Mouse (Mus musculus): ENCODE data around the gene Vkorc1l1.
A peak's percentile ranks its signal among the peaks of the same experiment; 100 is the strongest.

The Vkorc1l1 gene

DNA sequence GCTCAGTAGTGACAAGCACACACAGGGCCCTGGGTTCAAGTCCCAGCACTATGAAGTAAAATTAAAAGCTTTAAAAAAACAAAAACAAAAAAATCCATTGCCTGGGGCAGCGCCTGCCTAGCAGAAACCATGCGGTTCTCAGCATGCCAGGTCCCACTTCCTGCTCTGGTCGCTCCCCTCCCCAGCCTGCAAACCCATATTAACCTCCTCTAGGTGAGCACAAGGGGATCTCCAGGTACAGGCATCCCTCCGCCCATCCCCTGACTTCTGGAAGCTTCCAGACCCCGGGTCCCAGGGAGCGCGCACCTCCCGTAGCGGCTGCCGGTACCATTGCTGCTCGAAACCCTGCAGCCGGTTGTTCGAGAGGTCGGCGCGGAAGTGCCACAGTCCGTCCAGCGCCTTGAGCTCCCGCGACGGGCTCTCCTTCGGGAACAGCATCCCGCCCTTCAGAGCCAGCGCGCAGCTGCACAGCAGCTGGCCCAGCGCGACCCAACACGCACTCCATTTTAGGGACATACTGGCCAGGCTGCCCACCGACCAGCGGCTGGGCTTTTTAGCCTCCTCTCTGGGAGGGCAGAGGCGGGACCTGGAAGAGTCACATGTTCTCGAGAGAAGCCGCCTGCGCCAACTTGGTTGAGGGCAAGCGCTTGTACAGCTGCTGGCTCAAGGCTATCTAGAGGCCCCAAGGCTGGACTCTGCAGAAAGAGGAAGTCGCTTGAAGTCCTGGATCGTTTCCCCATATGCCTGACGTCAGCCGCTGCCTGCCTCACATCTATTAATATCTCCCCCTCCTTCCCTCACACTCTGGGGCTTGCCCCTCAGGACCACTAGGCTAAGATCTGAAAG is 60.8 kb downstream of the Vkorc1l1 start, which contains the start of gene Gusb:
Gene Gusb, minus strand, starts transcription at position 749 of the 846 bp plus-strand sequence.
- peak; percentile 84 to 92 for DNase-seq

DNA sequence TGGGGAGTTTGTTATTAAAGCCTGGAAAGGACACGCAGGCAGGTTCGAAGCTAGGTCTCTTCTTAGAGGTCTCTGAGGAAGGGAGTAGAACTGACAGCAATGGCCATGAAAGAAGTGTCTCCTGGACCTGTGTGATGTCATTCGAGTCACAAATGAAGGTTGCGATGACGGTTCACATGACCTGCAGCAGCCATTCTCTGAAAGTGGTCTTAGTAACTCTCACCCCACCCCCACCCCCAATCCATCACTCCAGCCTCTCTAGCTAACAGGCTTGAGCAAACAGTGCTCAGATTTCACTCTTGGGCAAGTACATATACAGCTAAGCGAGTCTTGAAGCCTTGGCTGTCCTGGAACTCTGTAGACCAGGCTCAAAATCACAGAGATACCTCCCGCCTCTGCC is 61.5 kb downstream of the Vkorc1l1 start:
- DNase-seq, result no peak

DNA sequence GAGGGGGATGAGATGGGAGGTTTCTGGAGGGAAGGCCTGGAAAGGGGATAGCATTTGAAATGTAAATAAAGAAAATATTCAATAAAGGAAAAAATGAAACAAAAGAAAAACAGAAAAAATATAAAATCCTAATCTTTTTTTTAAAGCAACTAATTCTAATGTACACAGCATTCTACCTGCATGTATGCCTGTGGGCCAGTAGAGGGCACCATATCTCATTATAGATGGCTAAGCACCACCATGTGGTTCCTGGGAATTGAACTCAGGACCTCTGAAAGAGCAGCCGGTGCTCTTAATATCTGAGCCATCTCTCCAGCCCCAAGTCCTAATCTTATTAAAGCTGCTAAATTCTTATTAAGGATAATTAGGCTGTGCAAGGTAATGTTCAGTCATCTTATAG is 65.6 kb downstream of the Vkorc1l1 start:
- no peak for DNase-seq

DNA sequence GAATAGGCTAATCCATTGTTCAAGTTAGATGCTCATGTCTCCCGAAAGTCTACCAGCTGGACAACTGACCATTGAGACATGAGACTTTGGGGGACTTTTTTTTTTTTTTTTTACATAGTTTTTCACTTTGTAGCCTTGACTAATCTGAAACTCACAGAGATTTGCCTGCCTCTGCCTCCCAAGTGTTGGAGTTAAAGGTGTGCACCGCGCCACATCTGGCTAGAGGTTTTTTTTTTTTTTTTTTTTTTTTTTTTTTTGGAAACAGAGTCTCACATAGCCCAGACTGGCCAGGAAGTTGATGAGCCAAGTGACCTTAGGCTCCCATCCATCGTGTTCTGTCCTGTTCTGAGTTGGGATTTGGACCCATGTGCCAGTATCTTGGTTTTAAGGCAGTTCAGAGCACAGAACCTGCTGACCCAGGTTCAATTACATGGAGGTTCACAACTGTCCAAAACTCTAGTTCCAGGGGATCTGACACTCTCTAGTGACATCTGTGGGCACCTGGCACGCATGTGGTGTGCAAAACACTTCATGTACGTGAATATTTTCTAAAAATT is 66.3 kb downstream of the Vkorc1l1 start:
- no peak for DNase-seq

DNA sequence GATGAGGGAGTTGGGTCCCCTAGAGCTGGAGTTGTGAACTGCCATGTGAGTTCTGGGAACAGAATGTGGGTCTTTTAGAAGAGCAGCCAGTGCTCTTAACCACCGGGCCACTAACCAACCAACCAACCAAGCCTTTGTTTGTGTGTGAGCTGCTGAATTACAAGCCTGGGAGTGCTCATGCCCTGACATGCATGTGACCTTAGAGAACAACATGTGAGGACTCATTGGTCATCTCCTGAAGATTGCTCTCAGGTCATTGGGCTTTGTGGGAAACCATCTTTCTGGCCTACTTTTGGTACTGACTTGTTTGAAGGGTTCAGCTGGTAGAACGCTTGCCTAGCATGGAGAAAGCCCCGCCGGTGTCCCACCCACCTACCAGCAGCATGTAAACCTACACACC is 68.0 kb downstream of the Vkorc1l1 start:
- DNase-seq, result no peak

DNA sequence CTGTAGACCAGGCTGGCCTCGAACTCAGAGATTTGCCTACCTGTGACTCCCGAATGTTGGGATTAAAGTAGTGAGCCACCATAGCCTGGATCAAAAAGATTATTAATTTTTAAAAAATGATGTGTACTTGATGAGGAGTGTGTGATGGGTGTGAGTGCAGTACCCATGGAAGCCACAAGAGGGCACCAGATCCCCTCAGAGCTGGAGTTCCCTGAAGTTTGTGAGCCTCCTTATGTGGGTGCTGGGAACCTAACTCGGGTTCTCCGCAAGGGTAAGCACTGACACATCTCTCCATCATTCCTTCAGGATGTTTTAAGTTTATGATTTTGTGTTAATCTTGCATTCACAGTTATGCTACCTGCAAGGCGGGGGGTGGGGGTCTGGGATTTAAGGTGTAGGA is 69.2 kb downstream of the Vkorc1l1 start:
- DNase-seq, result no peak

DNA sequence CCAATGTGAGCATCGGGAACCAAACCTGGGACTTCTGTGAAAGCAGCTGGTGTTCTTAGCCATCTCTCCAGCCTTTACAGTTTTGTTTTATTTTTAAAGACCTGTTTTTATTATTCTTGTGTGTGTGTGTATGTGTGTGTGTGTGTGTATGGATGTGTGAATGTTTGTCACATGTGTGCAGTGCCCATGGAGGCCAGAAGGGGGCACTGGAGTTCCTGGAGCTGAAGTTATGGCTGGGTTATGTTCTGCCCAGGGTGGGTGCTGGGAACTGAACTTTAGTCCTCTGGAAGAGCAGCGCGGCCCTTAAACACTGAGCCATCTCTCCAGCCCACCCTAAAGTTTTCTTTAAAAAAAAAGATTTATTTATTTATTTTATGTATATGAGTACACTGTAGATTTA is 73.3 kb downstream of the Vkorc1l1 start:
- no peak for DNase-seq

DNA sequence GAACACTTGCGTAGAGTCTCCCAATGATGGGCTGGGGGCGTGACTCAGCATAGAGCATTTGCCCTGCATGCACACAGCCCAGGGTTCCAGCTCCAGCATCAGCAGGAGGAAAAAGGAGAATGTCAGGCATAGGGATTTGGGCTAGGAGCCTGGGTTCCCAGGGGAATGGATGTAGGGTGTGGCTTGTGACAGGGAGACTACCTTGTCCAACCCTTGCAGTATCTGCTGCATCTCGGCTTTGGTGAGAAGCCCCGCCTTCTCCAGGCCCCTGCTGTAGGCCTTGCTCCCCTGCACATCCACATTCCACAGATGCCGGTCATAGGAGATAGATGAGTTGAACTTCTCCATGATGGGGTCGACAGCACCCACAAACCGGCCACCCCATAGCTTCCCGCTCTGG is 77.7 kb downstream of the Vkorc1l1 start:
- DNase-seq, result no peak

DNA sequence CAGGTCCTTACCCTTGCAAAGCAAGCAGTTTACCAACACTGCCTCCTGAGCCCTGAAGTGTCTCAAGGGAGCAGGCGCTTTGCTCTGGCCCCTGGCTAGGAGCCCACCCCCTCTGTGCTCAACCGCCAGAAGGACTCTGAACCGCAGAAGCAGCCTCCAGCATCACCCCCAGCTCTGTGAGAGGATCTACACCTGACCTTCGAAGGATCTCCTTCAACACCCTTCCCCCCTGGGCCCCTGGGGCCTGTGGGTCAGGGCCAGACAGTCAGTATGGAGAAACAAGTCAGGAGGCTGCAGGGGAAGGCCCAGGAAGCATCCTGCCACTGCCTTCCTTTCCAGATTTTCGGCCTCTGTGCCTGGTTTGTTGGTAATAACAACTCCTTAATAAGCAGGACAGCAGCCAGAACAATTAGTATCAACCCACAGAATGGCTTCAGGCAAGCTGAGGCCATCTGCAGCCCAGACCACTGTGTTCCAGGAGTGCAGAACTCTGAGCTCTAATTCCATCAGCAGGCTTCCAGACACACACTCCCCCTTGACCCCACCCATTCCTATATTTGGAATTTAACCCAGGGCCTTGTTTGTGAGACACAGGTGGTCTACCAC is 79.7 kb downstream of the Vkorc1l1 start:
- peak; percentile 38 to 80 for DNase-seq

DNA sequence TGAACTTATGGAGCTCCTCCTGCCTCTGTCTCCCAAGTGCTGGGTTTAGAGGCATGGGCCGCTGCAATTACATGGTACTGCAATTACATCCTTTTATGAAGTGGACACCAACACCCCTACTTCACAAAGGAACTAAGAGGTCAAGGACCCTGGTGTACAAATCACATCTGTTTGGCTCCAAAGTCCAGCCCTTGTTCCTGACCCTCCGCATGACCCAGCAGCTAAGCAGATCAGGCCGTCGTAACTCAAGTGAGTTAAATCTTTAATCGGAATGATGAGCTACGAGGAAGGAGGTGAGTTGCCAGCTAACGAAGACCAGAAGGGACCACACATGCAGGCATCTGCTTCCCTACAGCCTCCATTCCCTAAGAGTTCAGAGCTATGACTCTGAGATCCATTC is 80.6 kb downstream of the Vkorc1l1 start:
- DNase-seq, result peak; percentile 55 to 80

DNA sequence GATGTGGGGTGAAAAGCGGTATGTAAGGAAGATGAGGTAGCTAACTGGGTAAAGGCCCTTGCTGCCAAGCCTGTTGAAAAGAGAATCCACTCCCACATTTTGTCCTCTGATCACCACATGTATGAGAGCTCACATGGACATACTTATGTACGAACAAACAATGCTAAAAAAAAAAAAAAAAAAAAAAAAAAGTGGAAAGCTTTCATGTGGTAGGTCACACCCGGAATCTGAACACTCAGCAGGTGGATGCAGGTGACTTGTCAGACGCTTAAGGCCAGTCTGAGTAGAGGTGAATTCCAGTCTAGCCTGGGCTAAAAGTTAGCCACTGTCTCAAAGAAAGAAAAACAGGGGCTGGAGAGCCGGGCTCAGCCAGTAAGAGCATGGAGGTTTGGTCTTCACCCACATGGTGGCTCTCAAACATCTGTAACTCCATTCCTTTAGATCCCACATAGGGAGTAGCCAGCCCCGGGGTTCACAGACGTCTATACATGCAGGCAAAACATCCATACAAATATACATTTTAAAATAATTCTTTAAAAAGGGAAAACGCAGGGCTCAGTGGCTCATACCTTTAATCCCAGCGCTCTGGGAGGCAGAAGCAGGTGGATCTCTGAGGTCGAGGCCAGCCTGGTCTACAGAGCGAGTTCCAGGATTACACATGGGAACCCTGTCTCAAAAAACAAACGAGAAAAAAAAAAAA is 81.4 kb downstream of the Vkorc1l1 start:
- no peak for DNase-seq

DNA sequence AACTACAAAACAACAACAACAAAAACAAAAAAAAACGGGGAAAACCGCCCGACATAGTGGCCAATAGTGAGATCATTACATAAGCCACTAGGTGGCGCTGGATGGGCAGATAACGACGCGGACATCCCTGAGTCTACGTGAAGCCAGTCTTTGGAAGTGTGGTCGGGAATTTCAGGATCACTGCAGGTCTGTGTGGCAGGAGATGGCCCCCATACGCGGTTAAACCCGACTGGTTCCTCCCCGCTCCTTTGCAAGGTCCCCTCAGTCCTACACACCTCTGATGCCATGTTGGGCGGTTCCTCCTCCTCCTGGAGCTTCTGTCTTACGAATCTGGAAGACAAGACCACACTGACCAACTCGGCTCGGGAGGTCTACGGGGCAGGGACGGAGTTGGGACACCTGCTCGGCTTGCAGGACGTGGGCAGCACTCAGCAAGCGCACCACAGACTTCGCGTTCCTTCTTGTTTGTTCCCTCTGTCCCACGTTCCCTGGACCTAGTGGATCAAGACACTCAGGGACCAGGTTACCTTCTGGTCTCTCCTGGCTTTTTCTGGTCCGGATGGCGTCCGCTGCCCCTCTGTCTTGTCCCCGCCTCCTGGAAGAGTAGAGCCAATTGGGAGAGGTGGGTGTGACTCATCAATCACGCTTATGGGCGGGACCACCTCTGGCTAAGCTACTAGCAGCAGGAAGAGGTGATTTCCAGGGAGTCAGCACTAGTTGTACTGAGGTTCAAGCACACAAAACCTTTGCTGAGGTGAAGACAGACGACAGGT is 82.2 kb downstream of the Vkorc1l1 start:
- DNase-seq, result peak; percentile 96 to 97

DNA sequence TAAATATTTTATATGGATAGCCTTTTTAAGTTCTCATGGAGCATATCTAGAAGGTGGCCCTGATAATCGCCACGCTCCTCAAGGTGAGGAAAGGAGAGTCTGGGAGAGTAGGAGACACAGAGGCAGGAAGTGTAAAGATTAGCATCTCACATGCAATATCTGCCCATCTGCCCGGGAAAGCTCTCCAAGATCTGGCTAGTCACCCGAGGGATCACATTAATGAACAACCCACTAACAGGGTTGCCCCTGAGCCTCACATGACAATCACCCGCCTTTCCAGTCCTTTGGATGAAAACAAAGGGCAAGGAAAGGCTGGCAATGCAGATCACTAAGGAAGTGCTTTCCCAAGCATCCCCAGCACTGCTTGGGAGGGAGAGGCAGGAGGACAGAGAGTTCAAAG is 85.4 kb downstream of the Vkorc1l1 start:
- peak; percentile 80 to 90 for DNase-seq

DNA sequence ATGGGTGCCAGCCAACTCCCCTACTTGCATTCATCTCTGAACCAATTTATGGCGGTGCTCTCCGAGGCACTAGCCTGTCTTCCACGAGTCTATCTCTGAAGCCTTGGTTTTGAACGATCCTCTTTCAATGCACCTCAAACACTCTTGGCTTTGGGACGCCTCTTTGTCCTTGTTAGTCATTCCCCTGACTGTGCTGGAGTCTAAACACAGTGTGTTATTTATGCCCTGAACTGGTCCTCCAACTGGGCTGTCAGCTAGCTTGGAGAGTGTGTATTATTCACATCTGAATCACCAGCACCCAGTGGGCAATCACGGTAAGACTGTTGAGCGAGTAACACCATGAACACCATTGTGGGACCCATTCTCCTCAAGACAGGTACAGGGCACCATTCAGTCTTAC is 85.9 kb downstream of the Vkorc1l1 start:
- no peak for DNase-seq

DNA sequence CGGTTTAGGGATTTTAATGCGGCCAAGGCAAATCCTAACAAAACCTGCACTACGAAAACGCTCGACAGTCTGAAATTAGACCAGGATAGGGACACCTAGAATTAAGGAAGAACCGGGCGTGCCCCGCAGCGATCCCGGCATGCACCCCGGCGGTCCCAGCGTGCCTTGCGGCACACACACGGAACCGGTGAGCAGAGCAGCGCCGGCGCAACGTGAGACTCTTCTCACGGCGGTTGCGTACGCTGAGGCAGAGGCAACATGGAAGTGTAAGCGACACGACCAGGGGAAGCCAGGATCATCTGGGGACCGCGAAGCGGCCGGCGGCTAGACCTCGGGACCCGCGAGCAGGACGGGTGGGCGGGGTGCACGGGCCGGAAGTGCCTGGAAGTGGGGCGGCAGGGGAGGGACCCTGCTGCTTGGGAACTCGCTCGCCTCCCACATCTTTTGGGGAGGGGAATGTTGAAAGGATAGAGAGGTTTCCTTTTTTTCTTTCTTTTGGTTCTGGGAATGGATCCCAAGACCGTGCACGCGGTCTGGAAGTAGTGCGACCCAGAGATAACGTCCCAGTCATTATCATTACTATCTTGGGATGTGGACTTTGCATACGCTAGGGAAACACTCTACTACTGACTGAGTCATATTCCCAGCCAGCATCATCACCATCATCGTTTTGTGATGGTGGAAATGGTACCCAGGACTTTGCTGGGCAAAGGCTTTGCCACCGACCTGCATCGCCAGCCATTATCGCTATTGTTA is 87.5 kb downstream of the Vkorc1l1 start, which contains the start of the genes Asl and Crcp:
Gene Asl, minus strand, starts transcription at position 106 of the 756 bp plus-strand sequence.
Gene Crcp, plus strand, starts transcription at position 149 of the 756 bp plus-strand sequence.
- peak; percentile 90 to 93 for DNase-seq

DNA sequence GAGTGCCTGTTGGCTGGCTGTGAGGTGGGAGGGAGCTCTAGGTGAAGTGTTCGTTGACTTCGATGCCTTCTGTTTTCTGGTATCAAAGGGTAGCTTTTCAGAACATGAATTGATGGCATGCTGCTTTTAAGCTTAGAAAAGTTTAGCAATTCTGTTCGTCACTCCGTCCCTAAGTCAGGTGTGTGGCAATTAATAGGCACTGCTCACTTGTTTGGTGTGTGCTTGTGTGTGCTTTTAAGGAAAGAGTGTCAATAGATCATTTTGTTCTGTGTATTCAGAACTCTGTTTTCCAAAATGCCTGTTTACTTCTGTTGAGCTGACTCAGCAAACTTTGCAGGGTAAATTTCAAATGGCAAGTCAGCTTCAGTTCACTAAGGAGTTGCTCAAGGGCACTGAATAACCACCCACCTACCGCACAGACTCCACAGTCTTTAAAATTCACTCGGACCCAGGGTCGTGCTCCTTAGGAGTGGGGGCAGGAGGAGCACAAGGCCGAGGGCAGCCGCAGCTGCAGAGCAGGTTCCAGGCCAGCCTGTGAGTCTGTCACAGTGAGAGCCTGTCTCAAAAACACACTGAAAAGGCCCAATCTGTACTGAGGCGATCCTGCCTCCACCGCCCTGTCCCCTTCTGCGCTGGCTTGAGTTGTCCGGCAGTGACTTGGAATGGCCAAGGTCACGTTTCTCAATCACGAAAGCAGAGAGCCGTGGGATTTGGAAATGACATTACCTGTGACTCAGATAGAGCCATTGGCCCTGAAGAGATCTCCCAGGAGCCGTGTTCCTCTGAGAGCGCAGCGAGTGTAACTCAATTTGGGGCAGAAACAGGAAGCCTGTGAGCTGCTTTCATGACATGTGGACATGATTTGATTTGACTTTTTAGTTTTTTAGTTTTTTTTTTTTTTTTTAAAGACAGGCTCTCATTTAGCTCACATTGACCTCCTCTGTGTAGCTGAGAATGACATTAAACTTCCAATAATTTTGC is 89.9 kb downstream of the Vkorc1l1 start:
- DNase-seq, result no peak

DNA sequence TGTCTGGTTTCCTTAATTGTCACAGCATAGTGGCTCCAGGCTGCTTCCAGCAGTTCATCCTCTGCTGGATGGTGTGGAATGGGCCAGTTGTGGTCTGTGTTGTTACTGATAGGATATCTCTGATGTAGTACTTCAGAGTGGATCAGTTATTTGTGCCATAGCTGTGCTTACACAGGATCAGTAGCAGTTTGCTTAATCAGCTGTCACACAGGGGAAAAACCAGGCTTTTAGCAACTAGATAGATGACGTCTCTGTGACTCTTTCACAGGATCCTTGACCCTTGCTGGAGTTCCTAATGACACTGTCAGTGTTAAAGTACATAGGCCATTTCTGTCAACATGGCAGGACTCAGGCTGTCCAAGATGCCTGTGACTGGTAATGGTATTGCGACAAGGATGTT is 92.1 kb downstream of the Vkorc1l1 start:
- DNase-seq, result no peak
